Mouse (Mus musculus) hindbrain, embryonic 15.5 days (tissue): ENCODE results near the gene Srl. TPM values are rescaled to one million over a fixed set of nuclear protein-coding genes. Genes with fewer than 3 reads are reported as not detected.

Experiments
- ATAC-seq: fragments of 200-750 bp; cut with Nextera tagmentation; 2 replicates; pipeline ENCODE4 v1.8.0; 2017; ENCODE audit warnings: low read depth, moderate number of reproducible peaks, moderate TSS enrichment; ENCODE audit not compliant: low FRiP score
- H3K27ac ChIP-seq: fragments of 300-500 bp; sonication (generic); replicated peaks from 2 replicates; pipeline ENCODE4 v1.5.1; 2015; ENCODE audit warnings: mild to moderate bottlenecking, inconsistent platforms
- H3K27me3 ChIP-seq: fragments of 300-500 bp; sonication (generic); 2 replicates; pipeline ENCODE4 v1.6.1; 2015; ENCODE audit warnings: control low read depth, inconsistent platforms
- H3K36me3 ChIP-seq: fragments of 300-500 bp; sonication (generic); 2 replicates; pipeline ENCODE4 v1.6.1; 2015; ENCODE audit warnings: control low read depth, inconsistent platforms
- H3K4me1 ChIP-seq: fragments of 300-500 bp; sonication (generic); replicated peaks from 2 replicates; pipeline ENCODE4 v1.6.1; 2015; ENCODE audit warnings: control low read depth, inconsistent platforms
- H3K4me2 ChIP-seq: fragments of 300-500 bp; sonication (generic); 2 replicates; pipeline ENCODE4 v1.6.1; 2015; ENCODE audit warnings: moderate library complexity, mild to moderate bottlenecking, inconsistent platforms
- H3K4me3 ChIP-seq: fragments of 300-500 bp; sonication (generic); 2 replicates; pipeline ENCODE4 v1.5.1; 2015; ENCODE audit warnings: mild to moderate bottlenecking, inconsistent platforms
- H3K9ac ChIP-seq: fragments of 300-500 bp; sonication (generic); 2 replicates; pipeline ENCODE4 v1.6.1; 2015; ENCODE audit warnings: inconsistent platforms
- H3K9me3 ChIP-seq: fragments of 300-500 bp; sonication (generic); 2 replicates; pipeline ENCODE4 v1.6.1; 2016; ENCODE audit warnings: control low read depth, inconsistent platforms
- WGBS: fragments of 180-500 bp; shearing (Covaris S2); methylation state at CpG from one replicate; pipeline ENCODE4 v1.1.7; 2015; 5-methylcytosine and 5-hydroxymethylcytosine counted together
- polyA plus RNA-seq: library from polyadenylated mRNA; unstranded; fragments of >200 nt; fragmentation: Nextera tagmentation; extraction: Ambion mirVana; gene quantifications from 2 replicates; pipeline ENCODE4 v1.2.1, GENCODE M21; 2015

Gene Srl
- polyA plus RNA-seq, 1 experiment from 2014 or later, result 22.9 TPM

GRCm38 (mm10) chr16:4551056-4551455 is 9.4 kb upstream of the Srl start:
- H3K27me3 ChIP-seq, result no peaks in the 10 kb centered on the region
- no peak overlapping the region for H3K9ac ChIP-seq
- H3K27ac ChIP-seq, result no peak overlapping the region
- peaks cover 9% of the 10 kb centered on the region for H3K36me3 ChIP-seq
- H3K4me2 ChIP-seq, result no peak overlapping the region
- H3K9me3 ChIP-seq, result no peaks in the 10 kb centered on the region
- ATAC-seq, result peak; percentile 52
- H3K4me3 ChIP-seq, result no peak overlapping the region
- 36% methylated on average over 13 of the region's 13 CpGs for WGBS
- H3K4me1 ChIP-seq, result 0 out of 2 replicates have a peak, but pooled peaks cover 4% of the 10 kb centered on the region

- H3K9me3 ChIP-seq, result no peaks in the 10 kb centered on the region
- no peak overlapping the region for H3K9ac ChIP-seq
- H3K4me1 ChIP-seq, result 0 out of 2 replicates have a peak, but pooled peaks cover 4% of the 10 kb centered on the region
- H3K27ac ChIP-seq, result no peak overlapping the region
- H3K4me2 ChIP-seq, result no peak overlapping the region
- no peaks in the 10 kb centered on the region for H3K27me3 ChIP-seq
- peaks cover 21% of the 10 kb centered on the region for H3K36me3 ChIP-seq
- no peak for ATAC-seq
- H3K4me3 ChIP-seq, result no peak overlapping the region
- WGBS, result 91% methylated on average over 18 of the region's 18 CpGs
Measured at GRCm38 (mm10) chr16:4548953-4549688, 7.5 kb upstream of the Srl start.

GRCm38 (mm10) chr16:4547611-4548010 is 6.0 kb upstream of the Srl start:
- no peak for ATAC-seq

GRCm38 (mm10) chr16:4546838-4547237 is 5.2 kb upstream of the Srl start:
- 94% methylated on average over 8 of the region's 8 CpGs for WGBS
- peaks cover 21% of the 10 kb centered on the region for H3K36me3 ChIP-seq

More at GRCm38 (mm10) chr16:4547611-4548010, 6.0 kb upstream of the Srl start:
- H3K4me2 ChIP-seq, result no peak overlapping the region
- H3K9ac ChIP-seq, result no peak overlapping the region
- H3K27ac ChIP-seq, result no peak overlapping the region
- H3K4me1 ChIP-seq, result peaks cover under 1% of the 10 kb centered on the region; the same call in 1 of the 2 replicates
- H3K9me3 ChIP-seq, result no peaks in the 10 kb centered on the region
- 93% methylated on average over 5 of the region's 5 CpGs for WGBS
- peaks cover 21% of the 10 kb centered on the region for H3K36me3 ChIP-seq
- no peaks in the 10 kb centered on the region for H3K27me3 ChIP-seq
- H3K4me3 ChIP-seq, result no peak overlapping the region

GRCm38 (mm10) chr16:4544845-4545244 is 3.2 kb upstream of the Srl start:
- peaks cover 21% of the 10 kb centered on the region for H3K36me3 ChIP-seq
- peaks cover 19% of the 10 kb centered on the region for H3K4me1 ChIP-seq
- WGBS, result 76% methylated on average over 9 of the region's 9 CpGs
- H3K4me3 ChIP-seq, result no peak overlapping the region
- H3K27ac ChIP-seq, result no peak overlapping the region
- H3K9ac ChIP-seq, result no peak overlapping the region
- no peaks in the 10 kb centered on the region for H3K9me3 ChIP-seq
- H3K27me3 ChIP-seq, result no peaks in the 10 kb centered on the region
- H3K4me2 ChIP-seq, result no peak overlapping the region
- ATAC-seq, result no peak

More at GRCm38 (mm10) chr16:4546838-4547237, 5.2 kb upstream of the Srl start:
- Histone ChIP-seq H3K27me3 (no peaks in the 10 kb centered on the region), H3K27ac (no peak overlapping the region), H3K9ac (no peak overlapping the region), H3K9me3 (no peaks in the 10 kb centered on the region), H3K4me3 (no peak overlapping the region), H3K4me2 (no peak overlapping the region), H3K4me1 (peaks cover 6% of the 10 kb centered on the region)
- no peak for ATAC-seq

- 69% methylated on average over 3 of the region's 3 CpGs for WGBS
- no peaks in the 10 kb centered on the region for H3K27me3 ChIP-seq
- peaks cover 12% of the 10 kb centered on the region for H3K36me3 ChIP-seq
- no peak overlapping the region for H3K9ac ChIP-seq
- no peak for ATAC-seq
- no peak overlapping the region for H3K4me2 ChIP-seq
- no peaks in the 10 kb centered on the region for H3K9me3 ChIP-seq
- no peak overlapping the region for H3K27ac ChIP-seq
- H3K4me1 ChIP-seq, result peaks cover 19% of the 10 kb centered on the region
- H3K4me3 ChIP-seq, result no peak overlapping the region
Measured at GRCm38 (mm10) chr16:4543266-4543665, 1.6 kb upstream of the Srl start.

GRCm38 (mm10) chr16:4542236-4542774 is 689 bp upstream of the Srl start:
- peak overlapping the region; percentile 64 for H3K4me2 ChIP-seq
- WGBS, result 47% methylated on average over 7 of the region's 7 CpGs
- H3K9ac ChIP-seq, result peak overlapping the region; percentile 1
- no peaks in the 10 kb centered on the region for H3K9me3 ChIP-seq
- H3K4me1 ChIP-seq, result peaks cover 19% of the 10 kb centered on the region
- no peaks in the 10 kb centered on the region for H3K27me3 ChIP-seq
- peak overlapping the region; percentile 78; the same call in 1 of the 2 replicates for H3K27ac ChIP-seq
- peak overlapping the region; percentile 44 for H3K4me3 ChIP-seq
- no peak for ATAC-seq
- H3K36me3 ChIP-seq, result peaks cover 12% of the 10 kb centered on the region

- 0 out of 2 replicates have a peak overlapping the region, but pooled peaks have one; percentile 37 for H3K9ac ChIP-seq
- H3K4me2 ChIP-seq, result peak overlapping the region; percentile 64
- no peaks in the 10 kb centered on the region for H3K27me3 ChIP-seq
- no peak for ATAC-seq
- WGBS, result 69% methylated on average over 4 of the region's 4 CpGs
- peaks cover 19% of the 10 kb centered on the region for H3K4me1 ChIP-seq
- H3K4me3 ChIP-seq, result peak overlapping the region; percentile 44
- H3K9me3 ChIP-seq, result no peaks in the 10 kb centered on the region
- no peak overlapping the region for H3K27ac ChIP-seq
- peaks cover 12% of the 10 kb centered on the region for H3K36me3 ChIP-seq
Measured at GRCm38 (mm10) chr16:4541033-4541432, 583 bp downstream of the Srl start.

- Histone ChIP-seq H3K4me3 (no peak overlapping the region), H3K4me2 (0 out of 2 replicates have a peak overlapping the region, but pooled peaks have one; percentile 64)
- 51% methylated on average over 12 of the region's 12 CpGs for WGBS
Measured at GRCm38 (mm10) chr16:4540064-4540775, 1.4 kb downstream of the Srl start.

GRCm38 (mm10) chr16:4539521-4539920 is 2.1 kb downstream of the Srl start:
- 66% methylated on average over 4 of the region's 4 CpGs for WGBS
- Histone ChIP-seq H3K4me2 (no peak overlapping the region), H3K36me3 (no peaks in the 10 kb centered on the region), H3K4me1 (peaks cover 19% of the 10 kb centered on the region), H3K27ac (no peak overlapping the region), H3K9me3 (no peaks in the 10 kb centered on the region), H3K9ac (no peak overlapping the region), H3K4me3 (no peak overlapping the region), H3K27me3 (no peaks in the 10 kb centered on the region)
- ATAC-seq, result no peak

More at GRCm38 (mm10) chr16:4540064-4540775, 1.4 kb downstream of the Srl start:
- Histone ChIP-seq H3K27ac (no peak overlapping the region), H3K4me1 (peaks cover 19% of the 10 kb centered on the region), H3K9me3 (no peaks in the 10 kb centered on the region), H3K9ac (no peak overlapping the region), H3K27me3 (no peaks in the 10 kb centered on the region), H3K36me3 (peaks cover 4% of the 10 kb centered on the region; the same call in 1 of the 2 replicates)
- no peak for ATAC-seq

- H3K4me2 ChIP-seq, result no peak overlapping the region
- H3K9me3 ChIP-seq, result no peaks in the 10 kb centered on the region
- H3K4me1 ChIP-seq, result peaks cover 19% of the 10 kb centered on the region
- no peaks in the 10 kb centered on the region for H3K27me3 ChIP-seq
- no peak overlapping the region for H3K27ac ChIP-seq
- H3K36me3 ChIP-seq, result no peaks in the 10 kb centered on the region
- H3K9ac ChIP-seq, result no peak overlapping the region
- no peak for ATAC-seq
- 73% methylated on average over 3 of the region's 3 CpGs for WGBS
- no peak overlapping the region for H3K4me3 ChIP-seq
Measured at GRCm38 (mm10) chr16:4537616-4538358, 3.8 kb downstream of the Srl start.
